Mouse (Mus musculus) heart, adult 2 months (tissue): Measurements from ENCODE around the gene Notch1. TPM values are rescaled to one million over a fixed set of nuclear protein-coding genes. Genes with fewer than 3 reads are reported as not detected.
A peak's percentile ranks its signal among the peaks of the same experiment; 100 is the strongest.

Experiments used
- DNase-seq, 2 experiments: peaks; one replicate each; pipeline ENCODE4 v3.0.0; 2021
- H3K27ac ChIP-seq: fragments of 200-600 bp; 2 replicates; pipeline ENCODE4 v1.8.1; 2022
- H3K27me3 ChIP-seq: fragments of 200-500 bp; 2 replicates; pipeline ENCODE4 v1.6.1; 2012; ENCODE audit warnings: mild to moderate bottlenecking, low read length, inconsistent platforms, mixed read lengths; ENCODE audit not compliant: control insufficient read depth, insufficient read depth
- H3K36me3 ChIP-seq: fragments of 200-500 bp; 2 replicates; pipeline ENCODE4 v1.6.1; 2012; ENCODE audit warnings: low read length, inconsistent platforms; ENCODE audit not compliant: control insufficient read depth, insufficient read depth
- H3K4me1 ChIP-seq: fragments of 200-500 bp; 2 replicates; pipeline ENCODE4 v1.6.1; 2011; ENCODE audit warnings: low read length; ENCODE audit not compliant: control insufficient read depth, insufficient read depth
- H3K4me3 ChIP-seq: fragments of 200-600 bp; 2 replicates; pipeline ENCODE4 v1.8.1; 2022
- H3K79me2 ChIP-seq: fragments of 200-500 bp; replicated peaks from 2 replicates; pipeline ENCODE4 v1.6.1; 2012; ENCODE audit warnings: mild to moderate bottlenecking, inconsistent platforms, low read length, moderate library complexity, mixed read lengths; ENCODE audit not compliant: control insufficient read depth, insufficient read depth
- H3K9ac ChIP-seq: fragments of 200-500 bp; 2 replicates; pipeline ENCODE4 v1.6.1; 2012; ENCODE audit warnings: low read depth, mild to moderate bottlenecking, control low read depth, inconsistent platforms, low read length, mixed read lengths
- CTCF ChIP-seq: fragments of 200-600 bp; IDR thresholded peaks from 2 replicates; pipeline ENCODE4 v1.8.1; 2022; ENCODE audit warnings: antibody characterized with exemption, mild to moderate bottlenecking, moderate library complexity
- EP300 ChIP-seq: fragments of 200-500 bp; IDR thresholded peaks from 2 replicates; pipeline ENCODE4 v1.6.1; 2011; ENCODE audit warnings: low read depth, low read length, control low read depth; ENCODE audit not compliant: insufficient read depth
- POLR2A ChIP-seq: fragments of 200-500 bp; IDR thresholded peaks from 2 replicates; pipeline ENCODE4 v1.6.1; 2011; ENCODE audit warnings: mild to moderate bottlenecking, low read depth, low read length, control low read depth; ENCODE audit not compliant: insufficient read depth
- whole genome bisulfite sequencing: fragments of 180-500 bp; shearing (Covaris S2); methylation state at CpG from one replicate; pipeline ENCODE4 v1.1.7; 2018; 5-methylcytosine and 5-hydroxymethylcytosine counted together
- intact Hi-C: fragments of 180-260 bp; cut with DNase I; formaldehyde crosslinking; loops from one replicate; pipeline ENCODE4 v1.15.1; 2025
- polyA plus RNA-seq: library from polyadenylated mRNA; depleted of rRNA; stranded (reverse); fragments of >200 nt; gene quantifications from 2 replicates; pipeline ENCODE4 v1.2.3, GENCODE M21; 2012
- total RNA-seq, 2 experiments: library from RNA; stranded (reverse); gene quantifications; 2 replicates each; pipeline ENCODE4 v1.2.3; 2021

The Notch1 gene
- total and polyA plus RNA-seq, 3 experiments: 23.2 to 32.4 (median 31.6) TPM

GRCm38 (mm10) chr2:26444368-26444767 is 72.1 kb downstream of the Notch1 start:
- Histone ChIP-seq H3K9ac (peak overlapping the region; percentile 93), H3K79me2 (peaks cover 2% of the 10 kb centered on the region; the same call in 1 of the 2 replicates), H3K4me1 (peaks cover 12% of the 10 kb centered on the region), H3K27ac (peak overlapping the region; percentile 92), H3K27me3 (no peaks in the 10 kb centered on the region), H3K36me3 (peaks cover 3% of the 10 kb centered on the region; the same call in 1 of the 2 replicates), H3K4me3 (peak overlapping the region; percentile 91)
- intact Hi-C loops: loop anchor here (2.0 to 10.0 kb wide), 3 partner anchors 36 to 460 kb away; partner anchors contain the start of genes Inpp5e and Surf6
- DNase-seq: peak in 1 of 2 experiments; percentile 21
- WGBS: 2% methylated on average over 15 of the region's 15 CpGs
- no peak for TF ChIP-seq CTCF
- no peak for TF ChIP-seq POLR2A
- no peak for TF ChIP-seq EP300

- no peak for DNase-seq
- Histone ChIP-seq H3K27ac (no peak overlapping the region; the same call in 1 of the 2 replicates), H3K27me3 (no peaks in the 10 kb centered on the region), H3K9ac (peak overlapping the region; percentile 93), H3K4me1 (peaks cover 12% of the 10 kb centered on the region), H3K36me3 (peaks cover 3% of the 10 kb centered on the region; the same call in 1 of the 2 replicates), H3K79me2 (peaks cover 2% of the 10 kb centered on the region; the same call in 1 of the 2 replicates), H3K4me3 (peak overlapping the region; percentile 91)
- 5% methylated on average over 3 of the region's 3 CpGs for WGBS
- no peak for TF ChIP-seq CTCF
- TF ChIP-seq EP300: no peak
- no peak for TF ChIP-seq POLR2A
- intact Hi-C loops: loop anchor here (2.0 to 10.0 kb wide), 3 partner anchors 35 to 461 kb away; partner anchors contain the start of genes Inpp5e and Surf6
Measured at GRCm38 (mm10) chr2:26443876-26444275, 72.6 kb downstream of the Notch1 start.

- DNase-seq: no peak
- Histone ChIP-seq H3K27ac (no peak overlapping the region), H3K27me3 (no peaks in the 10 kb centered on the region), H3K4me3 (no peak overlapping the region), H3K36me3 (peaks cover 3% of the 10 kb centered on the region; the same call in 1 of the 2 replicates), H3K9ac (no peak overlapping the region), H3K4me1 (peaks cover 12% of the 10 kb centered on the region), H3K79me2 (peaks cover 3% of the 10 kb centered on the region; the same call in 1 of the 2 replicates)
- TF ChIP-seq EP300 (no peak), POLR2A (no peak), CTCF (no peak)
- WGBS: 92% methylated on average over 1 of the region's 1 CpGs
- intact Hi-C loops: loop anchor here (10.0 kb wide), 1 partner anchor 462 kb away; the partner anchor contains the start of gene Surf6
Measured at GRCm38 (mm10) chr2:26442843-26443242, 73.6 kb downstream of the Notch1 start.

- TF ChIP-seq EP300: no peak
- TF ChIP-seq POLR2A: no peak
- TF ChIP-seq CTCF: no peak
- H3K9ac ChIP-seq: no peak overlapping the region
- peak in 1 of 2 experiments; percentile 58 for DNase-seq
- peaks cover 3% of the 10 kb centered on the region; the same call in 1 of the 2 replicates for H3K36me3 ChIP-seq
- peaks cover 10% of the 10 kb centered on the region for H3K4me1 ChIP-seq
- H3K27me3 ChIP-seq: no peaks in the 10 kb centered on the region
- peaks cover 3% of the 10 kb centered on the region; the same call in 1 of the 2 replicates for H3K79me2 ChIP-seq
- intact Hi-C loops: loop anchor here (10.0 kb wide), 1 partner anchor 463 kb away; the partner anchor contains the start of gene Surf6
- H3K27ac ChIP-seq: no peak overlapping the region
- H3K4me3 ChIP-seq: no peak overlapping the region
- 13% methylated on average over 5 of the region's 5 CpGs for WGBS
Measured at GRCm38 (mm10) chr2:26441688-26442087, 74.8 kb downstream of the Notch1 start.

- no peak for TF ChIP-seq EP300
- TF ChIP-seq POLR2A: no peak
- no peak for TF ChIP-seq CTCF
- intact Hi-C loops: loop anchor here (10.0 kb wide), 1 partner anchor 464 kb away; the partner anchor contains the start of gene Surf6
- H3K4me1 ChIP-seq: peaks cover 7% of the 10 kb centered on the region
- peaks cover 3% of the 10 kb centered on the region; the same call in 1 of the 2 replicates for H3K79me2 ChIP-seq
- no peak overlapping the region for H3K9ac ChIP-seq
- 94% methylated on average over 4 of the region's 4 CpGs for WGBS
- H3K36me3 ChIP-seq: peaks cover 3% of the 10 kb centered on the region; the same call in 1 of the 2 replicates
- DNase-seq: no peak
- no peak overlapping the region for H3K27ac ChIP-seq
- H3K4me3 ChIP-seq: no peak overlapping the region
- no peaks in the 10 kb centered on the region for H3K27me3 ChIP-seq
Measured at GRCm38 (mm10) chr2:26441261-26441660, 75.2 kb downstream of the Notch1 start.

- intact Hi-C loops: loop anchor here (10.0 kb wide), 1 partner anchor 465 kb away; the partner anchor contains the start of gene Surf6
- TF ChIP-seq CTCF (no peak), POLR2A (no peak), EP300 (no peak)
- DNase-seq: no peak
- Histone ChIP-seq H3K36me3 (peaks cover 6% of the 10 kb centered on the region; the same call in 1 of the 2 replicates), H3K4me3 (no peak overlapping the region), H3K79me2 (peaks cover 3% of the 10 kb centered on the region), H3K27ac (no peak overlapping the region), H3K9ac (no peak overlapping the region), H3K27me3 (no peaks in the 10 kb centered on the region), H3K4me1 (peaks cover 7% of the 10 kb centered on the region)
- WGBS: 88% methylated on average over 6 of the region's 6 CpGs
Measured at GRCm38 (mm10) chr2:26439671-26440070, 76.8 kb downstream of the Notch1 start.
